Mouse (Mus musculus) midbrain, embryonic 12.5 days (tissue): ENCODE results near the gene Krt15. TPM values are rescaled to one million over a fixed set of nuclear protein-coding genes. Genes with fewer than 3 reads are reported as not detected.

Experiments used
- ATAC-seq: fragments of 200-750 bp; cut with Nextera tagmentation; 2 replicates; pipeline ENCODE4 v1.8.0; 2017; ENCODE audit warnings: low read depth, moderate TSS enrichment, moderate library complexity; ENCODE audit not compliant: low FRiP score
- H3K27ac ChIP-seq: fragments of 300-500 bp; sonication (generic); replicated peaks from 2 replicates; pipeline ENCODE4 v1.5.1; 2016; ENCODE audit warnings: mild to moderate bottlenecking
- H3K27me3 ChIP-seq: fragments of 300-500 bp; sonication (generic); 2 replicates; pipeline ENCODE4 v1.6.1; 2016; ENCODE audit warnings: mild to moderate bottlenecking
- H3K36me3 ChIP-seq: fragments of 300-500 bp; sonication (generic); 2 replicates; pipeline ENCODE4 v1.6.1; 2016
- H3K4me1 ChIP-seq: fragments of 300-500 bp; sonication (generic); 2 replicates; pipeline ENCODE4 v1.6.1; 2016
- H3K4me2 ChIP-seq: fragments of 300-500 bp; sonication (generic); replicated peaks from 2 replicates; pipeline ENCODE4 v1.6.1; 2016; ENCODE audit warnings: mild to moderate bottlenecking, moderate library complexity
- H3K4me3 ChIP-seq: fragments of 300-500 bp; sonication (generic); 2 replicates; pipeline ENCODE4 v1.5.1; 2016; ENCODE audit warnings: mild to moderate bottlenecking
- H3K9ac ChIP-seq: fragments of 300-500 bp; sonication (generic); replicated peaks from 2 replicates; pipeline ENCODE4 v1.6.1; 2016; ENCODE audit warnings: mild to moderate bottlenecking, moderate library complexity
- H3K9me3 ChIP-seq: fragments of 300-500 bp; sonication (generic); 2 replicates; pipeline ENCODE4 v1.6.1; 2016; ENCODE audit warnings: mild to moderate bottlenecking
- WGBS: fragments of 180-500 bp; shearing (Covaris S2); methylation state at CpG from one replicate; pipeline ENCODE4 v1.1.7; 2016; 5-methylcytosine and 5-hydroxymethylcytosine counted together
- polyA plus RNA-seq: library from polyadenylated mRNA; unstranded; fragments of >200 nt; fragmentation: Nextera tagmentation; extraction: Ambion mirVana; gene quantifications from 2 replicates; pipeline ENCODE4 v1.2.1, GENCODE M21; 2016

Krt15 gene
- polyA plus RNA-seq, 1 experiment from 2014 or later = 7.8 TPM

- no peak for ATAC-seq
- WGBS = 38% methylated on average over 9 of the region's 9 CpGs
- no peaks in the 10 kb centered on the region for H3K9me3 ChIP-seq
- H3K36me3 ChIP-seq = no peaks in the 10 kb centered on the region
- H3K27ac ChIP-seq = no peak within 1 kb of the TSS
- no peak within 1 kb of the TSS for H3K9ac ChIP-seq
- peaks cover 10% of the 10 kb centered on the region for H3K4me1 ChIP-seq
- peaks cover 39% of the 10 kb centered on the region for H3K27me3 ChIP-seq
- H3K4me2 ChIP-seq = no peak within 1 kb of the TSS
- H3K4me3 ChIP-seq = no peak within 1 kb of the TSS
These were observed 13.0 kb upstream of the Krt15 start, which contains the start of gene Krt19 for GRCm38 (mm10) chr11:100148615-100149330. Gene Krt19, minus strand, starts transcription at chr11:100148665.

- H3K27ac ChIP-seq = no peak overlapping the region
- no peaks in the 10 kb centered on the region for H3K9me3 ChIP-seq
- H3K4me1 ChIP-seq = peaks cover 10% of the 10 kb centered on the region
- no peak for ATAC-seq
- WGBS = 76% methylated on average over 5 of the region's 5 CpGs
- no peaks in the 10 kb centered on the region for H3K36me3 ChIP-seq
- no peak overlapping the region for H3K9ac ChIP-seq
- no peak overlapping the region for H3K4me3 ChIP-seq
- H3K4me2 ChIP-seq = no peak overlapping the region
- H3K27me3 ChIP-seq = peaks cover 41% of the 10 kb centered on the region
These were observed 12.0 kb upstream of the Krt15 start for GRCm38 (mm10) chr11:100147566-100148353.

- peaks cover 10% of the 10 kb centered on the region for H3K4me1 ChIP-seq
- peaks cover 41% of the 10 kb centered on the region for H3K27me3 ChIP-seq
- ATAC-seq = no peak
- H3K4me3 ChIP-seq = peak overlapping the region; percentile 27
- no peaks in the 10 kb centered on the region for H3K9me3 ChIP-seq
- 4% methylated on average over 13 of the region's 13 CpGs for WGBS
- peak overlapping the region; percentile 50 for H3K4me2 ChIP-seq
- no peak overlapping the region for H3K9ac ChIP-seq
- no peaks in the 10 kb centered on the region for H3K36me3 ChIP-seq
- no peak overlapping the region for H3K27ac ChIP-seq
These were observed 10.3 kb upstream of the Krt15 start for GRCm38 (mm10) chr11:100145858-100146560.

GRCm38 (mm10) chr11:100145104-100145503 lies 9.4 kb upstream of the Krt15 start:
- no peaks in the 10 kb centered on the region for H3K36me3 ChIP-seq
- 3% methylated on average over 20 of the region's 20 CpGs for WGBS
- H3K9me3 ChIP-seq = no peaks in the 10 kb centered on the region
- H3K4me1 ChIP-seq = peaks cover 10% of the 10 kb centered on the region
- peaks cover 41% of the 10 kb centered on the region for H3K27me3 ChIP-seq
- H3K9ac ChIP-seq = no peak overlapping the region; the same call in 1 of the 2 replicates
- peak overlapping the region; percentile 50 for H3K4me2 ChIP-seq
- ATAC-seq = no peak
- H3K4me3 ChIP-seq = peak overlapping the region; percentile 27
- H3K27ac ChIP-seq = no peak overlapping the region

GRCm38 (mm10) chr11:100140966-100141365 lies 5.2 kb upstream of the Krt15 start:
- ATAC-seq = no peak
- Histone ChIP-seq H3K4me3 (no peak overlapping the region), H3K9me3 (no peaks in the 10 kb centered on the region), H3K36me3 (no peaks in the 10 kb centered on the region), H3K9ac (no peak overlapping the region), H3K4me2 (no peak overlapping the region), H3K27ac (no peak overlapping the region), H3K27me3 (peaks cover 35% of the 10 kb centered on the region), H3K4me1 (peaks cover 31% of the 10 kb centered on the region)
- 91% methylated on average over 21 of the region's 21 CpGs for WGBS

- Histone ChIP-seq H3K27ac (no peak overlapping the region), H3K9me3 (no peaks in the 10 kb centered on the region), H3K9ac (no peak overlapping the region), H3K36me3 (no peaks in the 10 kb centered on the region), H3K4me1 (peaks cover 22% of the 10 kb centered on the region), H3K27me3 (peaks cover 28% of the 10 kb centered on the region), H3K4me3 (no peak overlapping the region), H3K4me2 (no peak overlapping the region)
- WGBS = 68% methylated on average over 2 of the region's 2 CpGs
- ATAC-seq = no peak
These were observed 3.7 kb upstream of the Krt15 start for GRCm38 (mm10) chr11:100139391-100139790.

- H3K9ac ChIP-seq = no peak overlapping the region
- WGBS = 39% methylated on average over 7 of the region's 7 CpGs
- H3K9me3 ChIP-seq = no peaks in the 10 kb centered on the region
- H3K27me3 ChIP-seq = peaks cover 22% of the 10 kb centered on the region
- peaks cover 22% of the 10 kb centered on the region for H3K4me1 ChIP-seq
- H3K4me2 ChIP-seq = no peak overlapping the region
- ATAC-seq = no peak
- no peak overlapping the region for H3K27ac ChIP-seq
- no peaks in the 10 kb centered on the region for H3K36me3 ChIP-seq
- H3K4me3 ChIP-seq = no peak overlapping the region
These were observed 3.1 kb upstream of the Krt15 start for GRCm38 (mm10) chr11:100138809-100139208.

GRCm38 (mm10) chr11:100137693-100138092 lies 2.0 kb upstream of the Krt15 start:
- Histone ChIP-seq H3K9me3 (no peaks in the 10 kb centered on the region), H3K4me1 (peaks cover 22% of the 10 kb centered on the region), H3K27me3 (peaks cover 26% of the 10 kb centered on the region), H3K4me2 (no peak overlapping the region), H3K9ac (no peak overlapping the region), H3K4me3 (no peak overlapping the region), H3K27ac (no peak overlapping the region), H3K36me3 (no peaks in the 10 kb centered on the region)
- 42% methylated on average over 5 of the region's 5 CpGs for WGBS
- no peak; the same call in 1 of the 2 replicates for ATAC-seq

GRCm38 (mm10) chr11:100136559-100136958 lies 831 bp upstream of the Krt15 start:
- no peak overlapping the region for H3K27ac ChIP-seq
- ATAC-seq = no peak
- 26% methylated on average over 5 of the region's 5 CpGs for WGBS
- H3K9ac ChIP-seq = 0 out of 2 replicates have a peak overlapping the region, but pooled peaks have one; percentile 2
- H3K9me3 ChIP-seq = no peaks in the 10 kb centered on the region
- no peaks in the 10 kb centered on the region for H3K36me3 ChIP-seq
- no peak overlapping the region for H3K4me3 ChIP-seq
- H3K27me3 ChIP-seq = peaks cover 26% of the 10 kb centered on the region
- H3K4me2 ChIP-seq = no peak overlapping the region
- H3K4me1 ChIP-seq = peaks cover 22% of the 10 kb centered on the region

GRCm38 (mm10) chr11:100124901-100125300 lies 10.8 kb downstream of the Krt15 start:
- Histone ChIP-seq H3K27me3 (no peaks in the 10 kb centered on the region), H3K9ac (no peak overlapping the region), H3K4me1 (no peaks in the 10 kb centered on the region), H3K27ac (no peak overlapping the region), H3K4me2 (no peak overlapping the region), H3K9me3 (no peaks in the 10 kb centered on the region), H3K36me3 (no peaks in the 10 kb centered on the region), H3K4me3 (no peak overlapping the region)
- no peak for ATAC-seq
- WGBS = 83% methylated on average over 7 of the region's 7 CpGs

GRCm38 (mm10) chr11:100121466-100121865 lies 14.3 kb downstream of the Krt15 start, which contains the start of gene Krt13:
Gene Krt13, minus strand, starts transcription at chr11:100121566.
- H3K4me2 ChIP-seq = no peak within 1 kb of the TSS
- no peak for ATAC-seq
- no peak within 1 kb of the TSS for H3K4me3 ChIP-seq
- H3K9ac ChIP-seq = no peak within 1 kb of the TSS
- 87% methylated on average over 3 of the region's 3 CpGs for WGBS
- no peaks in the 10 kb centered on the region for H3K27me3 ChIP-seq
- no peaks in the 10 kb centered on the region for H3K36me3 ChIP-seq
- H3K27ac ChIP-seq = no peak within 1 kb of the TSS
- no peaks in the 10 kb centered on the region for H3K4me1 ChIP-seq
- H3K9me3 ChIP-seq = no peaks in the 10 kb centered on the region

GRCm38 (mm10) chr11:100120331-100120730 lies 15.4 kb downstream of the Krt15 start:
- Histone ChIP-seq H3K4me1 (no peaks in the 10 kb centered on the region), H3K9ac (no peak overlapping the region), H3K4me3 (no peak overlapping the region), H3K27me3 (no peaks in the 10 kb centered on the region), H3K36me3 (no peaks in the 10 kb centered on the region), H3K4me2 (no peak overlapping the region), H3K9me3 (no peaks in the 10 kb centered on the region), H3K27ac (no peak overlapping the region)
- 93% methylated on average over 5 of the region's 5 CpGs for WGBS
- no peak for ATAC-seq
